Mouse (Mus musculus) bone marrow, adult 2 months (tissue): ENCODE results near the gene Gsg1.

Source experiments
- CTCF ChIP-seq: fragments of 200-500 bp; IDR thresholded peaks from 2 replicates; pipeline ENCODE4 v1.5.1; 2011; ENCODE audit warnings: low read length, control low read depth; ENCODE audit not compliant: control insufficient read depth, insufficient read depth
- POLR2A ChIP-seq: fragments of 200-500 bp; IDR thresholded peaks from 2 replicates; pipeline ENCODE4 v1.6.1; 2011; ENCODE audit warnings: low read depth, mild to moderate bottlenecking, control low read depth, low read length, borderline replicate concordance; ENCODE audit not compliant: control insufficient read depth

DNA sequence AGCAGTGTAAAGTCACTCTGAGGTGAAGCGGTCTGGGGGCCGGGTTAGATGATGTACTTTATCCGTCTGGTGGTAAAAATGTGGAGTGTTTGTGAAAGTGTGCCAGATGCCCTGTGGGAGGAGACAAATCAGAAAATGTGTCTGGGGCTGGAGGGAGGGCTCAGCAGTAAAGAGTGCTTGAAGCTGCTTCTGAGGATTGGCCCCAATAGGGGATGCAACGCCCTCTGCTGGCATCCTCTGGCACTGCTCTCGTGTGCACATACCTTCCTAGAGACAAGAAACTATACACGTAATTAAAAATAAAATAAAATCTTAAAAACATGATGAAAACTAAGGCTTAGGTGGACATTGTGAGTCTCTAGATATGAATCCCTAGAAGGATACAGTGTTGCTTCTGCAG lies 6.3 kb upstream of the Gsg1 start:
- TF ChIP-seq POLR2A (no peak), CTCF (no peak)
